Mouse (Mus musculus): ENCODE measurements around the gene Terf2ip.

The Terf2ip gene

GRCm38 (mm10) chr8:112011816-112012242, 631 bp downstream of the Terf2ip start:
- DNase-seq = peak; percentile 94

- DNase-seq = no peak
Measured at GRCm38 (mm10) chr8:112014936-112015335, 3.7 kb downstream of the Terf2ip start, which contains the start of gene Gm6793. Gene Gm6793, minus strand, starts transcription at chr8:112015036.

GRCm38 (mm10) chr8:112029455-112029854, 18.3 kb downstream of the Terf2ip start:
- no peak for DNase-seq

- peak; percentile 55 for DNase-seq
Measured at GRCm38 (mm10) chr8:112030663-112031062, 19.5 kb downstream of the Terf2ip start.

GRCm38 (mm10) chr8:112033071-112033470, 21.9 kb downstream of the Terf2ip start:
- peak; percentile 59 for DNase-seq

- DNase-seq = no peak
Measured at GRCm38 (mm10) chr8:112034603-112035002, 23.4 kb downstream of the Terf2ip start.

GRCm38 (mm10) chr8:112037521-112037920, 26.3 kb downstream of the Terf2ip start:
- no peak for DNase-seq

GRCm38 (mm10) chr8:112045182-112045581, 34.0 kb downstream of the Terf2ip start:
- no peak for DNase-seq

- DNase-seq = peak; percentile 92
Measured at GRCm38 (mm10) chr8:112045896-112046295, 34.7 kb downstream of the Terf2ip start.

- no peak for DNase-seq
Measured at GRCm38 (mm10) chr8:112048293-112048692, 37.1 kb downstream of the Terf2ip start.

- no peak for DNase-seq
Measured at GRCm38 (mm10) chr8:112049984-112050383, 38.8 kb downstream of the Terf2ip start.

- no peak for DNase-seq
Measured at GRCm38 (mm10) chr8:112051537-112051936, 40.3 kb downstream of the Terf2ip start.

GRCm38 (mm10) chr8:112054456-112054855, 43.3 kb downstream of the Terf2ip start:
- no peak for DNase-seq

- no peak for DNase-seq
Measured at GRCm38 (mm10) chr8:112061372-112061771, 50.2 kb downstream of the Terf2ip start.
